Comparison of ENCODE assay signal across 23 mouse cellular contexts in the genomic region with DNA sequence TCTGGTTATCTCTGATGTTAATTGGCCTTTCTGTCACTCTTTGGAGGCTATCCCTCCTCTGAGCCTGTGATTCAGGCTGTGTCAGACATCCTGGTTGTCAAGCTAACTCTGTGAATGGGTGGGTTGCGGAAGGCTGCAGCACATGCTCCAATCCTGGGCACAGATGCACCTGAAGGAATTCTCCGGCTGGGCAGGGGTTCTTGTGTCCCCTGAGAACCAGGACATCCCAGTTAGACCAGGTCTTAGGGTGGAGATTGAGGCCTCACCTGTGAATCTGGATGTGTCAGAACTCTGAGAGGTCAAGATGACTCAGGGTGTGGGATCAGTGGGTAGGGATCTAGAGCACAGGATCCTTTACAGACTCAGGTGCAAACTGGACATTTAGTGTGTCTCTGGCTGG.
DNase-seq lines count a peak whose midpoint lies in the region; ATAC-seq and TF ChIP-seq lines count a peak whose summit lies in the region.
"Had no signal": no experiment of that assay in that cellular context is flagged by ENCODE, and none has a peak within 500 bp of the region (broad histone marks: within the 10 kb centered on the region; RNA-seq: fewer than 3 reads in every experiment).

No protein-coding gene starts in this region.

- ATAC-seq in heart, embryonic 11.5 days (replicated peaks; ENCODE audit: insufficient number of reproducible peaks, low FRiP score, low TSS enrichment) = no peak
- ATAC-seq: activated CD4-positive, CD25-positive, alpha-beta regulatory T cell, adult 4 months; CD4-positive, CD25-positive, alpha-beta regulatory T cell, adult 4 months; forebrain, embryonic 13.5 days; forebrain, embryonic 15.5 days; forebrain, postnatal 0 days; Patski had no signal

- H3K27ac ChIP-seq in heart, embryonic 10.5 days = no peak overlapping the region
- H3K27ac ChIP-seq in heart, embryonic 11.5 days (ENCODE audit: low read depth, low read length) = no peak overlapping the region
- H3K27ac ChIP-seq: embryonic facial prominence, embryonic 10.5 days; embryonic facial prominence, embryonic 12.5 days; forebrain, embryonic 13.5 days; forebrain, embryonic 15.5 days had no signal

- H3K4me3 ChIP-seq in heart, embryonic 10.5 days = no peak overlapping the region
- H3K4me3 ChIP-seq in heart, embryonic 11.5 days (ENCODE audit: low read depth, low read length) = no peak overlapping the region
- H3K4me3 ChIP-seq: embryonic facial prominence, embryonic 10.5 days; embryonic facial prominence, embryonic 12.5 days; forebrain, embryonic 13.5 days; forebrain, embryonic 15.5 days had no signal

- H3K27me3 ChIP-seq in heart, embryonic 10.5 days (ENCODE audit: insufficient read depth, poor library complexity, severe bottlenecking) = no peaks in the 10 kb centered on the region
- H3K27me3 ChIP-seq in heart, embryonic 11.5 days (ENCODE audit: control insufficient read depth, insufficient read depth, low read length) = no peaks in the 10 kb centered on the region
- H3K27me3 ChIP-seq: CH12.LX; embryonic facial prominence, embryonic 12.5 days; forebrain, embryonic 13.5 days; forebrain, embryonic 15.5 days; Patski had no signal

- H3K9ac ChIP-seq in heart, embryonic 11.5 days (ENCODE audit: low read depth, low read length) = no peak overlapping the region
- H3K9ac ChIP-seq: embryonic facial prominence, embryonic 12.5 days; forebrain, embryonic 13.5 days; forebrain, embryonic 15.5 days; forebrain, postnatal 0 days had no signal

- no peak for TF ChIP-seq POLR2A in brain, embryonic 14.5 days (IDR thresholded peaks at IDR 0.05; ENCODE audit: borderline replicate concordance, extremely low read depth, insufficient read depth, insufficient read length, poor library complexity, severe bottlenecking)

- no peaks in the 10 kb centered on the region for H3K4me1 ChIP-seq in heart, embryonic 10.5 days
- H3K4me1 ChIP-seq in heart, embryonic 11.5 days (ENCODE audit: control insufficient read depth, insufficient read depth, low read length) = no peaks in the 10 kb centered on the region
- H3K4me1 ChIP-seq: embryonic facial prominence, embryonic 10.5 days; embryonic facial prominence, embryonic 12.5 days; forebrain, embryonic 13.5 days; forebrain, embryonic 15.5 days had no signal

- H3K36me3 ChIP-seq in heart, embryonic 10.5 days = no peaks in the 10 kb centered on the region
- no peaks in the 10 kb centered on the region for H3K36me3 ChIP-seq in heart, embryonic 11.5 days (ENCODE audit: control insufficient read depth, insufficient read depth, low read length)
- H3K36me3 ChIP-seq: embryonic facial prominence, embryonic 10.5 days; embryonic facial prominence, embryonic 12.5 days; forebrain, embryonic 15.5 days; G1E had no signal

- DNase-seq in heart, embryonic 10.5 days (ENCODE audit: low spot score) = peak; percentile 69
- DNase-seq in CD4-positive helper T cell, adult 2 months (ENCODE audit: low read depth, low spot score) = peak; percentile 2
- DNase-seq in brain, embryonic 14.5 days (ENCODE audit: low read depth) = peak; percentile 3
- no peak for DNase-seq in cerebellum, adult 11 months
- DNase-seq: adrenal gland, adult 8-10 months; adrenal gland, postnatal 14 days; adrenal gland, postnatal 36 days; cerebellum, adult 11-12 months; cerebellum, adult 2 months; cerebellum, adult 9-10 months; cerebellum, postnatal 10 days; cerebellum, postnatal 25 days; forebrain, postnatal 0 days had no signal

- no peak overlapping the region for H3K4me2 ChIP-seq in heart, embryonic 11.5 days
- H3K4me2 ChIP-seq: embryonic facial prominence, embryonic 12.5 days; forebrain, embryonic 13.5 days; forebrain, embryonic 15.5 days had no signal

- no peaks in the 10 kb centered on the region for H3K9me3 ChIP-seq in heart, embryonic 10.5 days
- H3K9me3 ChIP-seq in heart, embryonic 11.5 days (replicated peaks; ENCODE audit: control insufficient read depth, low read length) = no peaks in the 10 kb centered on the region
- H3K9me3 ChIP-seq: embryonic facial prominence, embryonic 10.5 days; embryonic facial prominence, embryonic 12.5 days; forebrain, embryonic 13.5 days; forebrain, embryonic 15.5 days had no signal

- no peak for TF ChIP-seq CTCF in brain, embryonic 14.5 days (IDR thresholded peaks at IDR 0.05; ENCODE audit: borderline replicate concordance, extremely low read depth, insufficient read depth, insufficient read length)

- 82% methylated on average over 2 of the region's 2 CpGs for WGBS in heart, embryonic 10.5 days
- WGBS in heart, embryonic 11.5 days (ENCODE audit: insufficient replicate concordance) = 86% methylated on average over 2 of the region's 2 CpGs
